20 mouse cellular contexts compared by ENCODE assay signal in the genomic region with DNA sequence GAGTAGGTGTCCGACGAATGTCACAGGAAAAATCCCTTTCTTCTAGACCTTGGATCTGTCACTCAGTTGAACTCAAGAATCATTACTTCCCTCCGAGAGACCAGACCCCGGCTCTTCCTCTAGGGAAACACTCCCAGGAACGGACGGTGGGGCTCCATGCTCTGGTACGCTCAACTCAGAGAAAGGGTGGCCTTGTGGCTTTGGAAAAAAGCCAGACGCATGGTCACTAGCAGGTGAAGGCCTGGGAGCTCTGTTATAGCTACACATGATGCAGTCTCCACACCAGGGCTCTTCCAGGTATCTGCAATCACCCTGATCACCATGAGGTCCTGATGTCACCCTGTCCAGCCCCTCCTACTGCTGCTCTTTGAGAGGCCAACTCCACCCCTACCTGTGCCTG. TPM values are rescaled to one million over a fixed set of nuclear protein-coding genes. Genes with fewer than 3 reads are reported as not detected.
DNase-seq lines count a peak whose midpoint lies in the region; ATAC-seq lines count a peak whose summit lies in the region.
"Had no signal": no experiment of that assay in that cellular context is flagged by ENCODE, and none has a peak within 500 bp of the region (broad histone marks: within the 10 kb centered on the region; RNA-seq: fewer than 3 reads in every experiment).

No protein-coding gene starts in this region.

- no peaks in the 10 kb centered on the region for H3K9me3 ChIP-seq in hindbrain, embryonic 10.5 days
- H3K9me3 ChIP-seq in hindbrain, embryonic 11.5 days (ENCODE audit: control insufficient read depth, low read length), result no peaks in the 10 kb centered on the region
- H3K9me3 ChIP-seq in limb, embryonic 10.5 days (replicated peaks), result no peaks in the 10 kb centered on the region
- H3K9me3 ChIP-seq in heart, embryonic 10.5 days, result no peaks in the 10 kb centered on the region
- H3K9me3 ChIP-seq: forebrain, embryonic 13.5 days; hindbrain, embryonic 15.5 days had no signal

- no peak for DNase-seq in hindbrain, embryonic 10.5 days (ENCODE audit: low spot score)
- DNase-seq in hindbrain, embryonic 11.5 days (ENCODE audit: low spot score), result no peak
- peak; percentile 58 for DNase-seq in adrenal gland, adult 8-10 months
- DNase-seq in adrenal gland, postnatal 14 days, result peak; percentile 72
- DNase-seq in limb, embryonic 10.5 days (ENCODE audit: low spot score), result no peak
- no peak for DNase-seq in heart, embryonic 10.5 days (ENCODE audit: low spot score)
- DNase-seq: cerebellum, adult 18-20 months; cerebellum, adult 9-11 months; cerebellum, postnatal 36 days; forebrain, postnatal 0 days; gastrocnemius, adult 2 months; gastrocnemius, postnatal 25 days; heart, postnatal 10 days; heart, postnatal 4 days had no signal

- no peak overlapping the region for H3K4me2 ChIP-seq in hindbrain, embryonic 11.5 days (replicated peaks; ENCODE audit: low read depth, low read length)
- H3K4me2 ChIP-seq: forebrain, embryonic 13.5 days; hindbrain, embryonic 15.5 days had no signal

- WGBS in hindbrain, embryonic 10.5 days, result 90% methylated on average over 8 of the region's 8 CpGs
- WGBS in hindbrain, embryonic 11.5 days, result 87% methylated on average over 8 of the region's 8 CpGs
- WGBS in limb, embryonic 10.5 days, result 87% methylated on average over 8 of the region's 8 CpGs
- 82% methylated on average over 8 of the region's 8 CpGs for WGBS in heart, embryonic 10.5 days

- H3K9ac ChIP-seq in hindbrain, embryonic 11.5 days (ENCODE audit: low read depth, low read length), result no peak overlapping the region
- H3K9ac ChIP-seq: forebrain, embryonic 13.5 days; forebrain, postnatal 0 days; hindbrain, embryonic 15.5 days had no signal

- no peaks in the 10 kb centered on the region for H3K27me3 ChIP-seq in hindbrain, embryonic 10.5 days (ENCODE audit: insufficient read depth, poor library complexity, severe bottlenecking)
- no peaks in the 10 kb centered on the region for H3K27me3 ChIP-seq in hindbrain, embryonic 11.5 days (ENCODE audit: control insufficient read depth, insufficient read depth, low read length)
- H3K27me3 ChIP-seq in limb, embryonic 10.5 days (ENCODE audit: low read depth, poor library complexity, severe bottlenecking), result no peaks in the 10 kb centered on the region
- H3K27me3 ChIP-seq in heart, embryonic 10.5 days (ENCODE audit: insufficient read depth, poor library complexity, severe bottlenecking), result peaks cover 6% of the 10 kb centered on the region; the same call in 1 of the 2 replicates
- H3K27me3 ChIP-seq: forebrain, embryonic 13.5 days; hindbrain, embryonic 15.5 days; Patski had no signal

- H3K4me1 ChIP-seq in hindbrain, embryonic 10.5 days (replicated peaks), result peaks cover 72% of the 10 kb centered on the region
- H3K4me1 ChIP-seq in hindbrain, embryonic 11.5 days (replicated peaks; ENCODE audit: control insufficient read depth, insufficient read depth, low read length), result 0 out of 2 replicates have a peak, but pooled peaks cover 5% of the 10 kb centered on the region
- peaks cover 54% of the 10 kb centered on the region for H3K4me1 ChIP-seq in limb, embryonic 10.5 days
- peaks cover 37% of the 10 kb centered on the region for H3K4me1 ChIP-seq in heart, embryonic 10.5 days

- H3K27ac ChIP-seq in hindbrain, embryonic 10.5 days, result peak overlapping the region; percentile 50; the same call in 1 of the 2 replicates
- H3K27ac ChIP-seq in hindbrain, embryonic 11.5 days (ENCODE audit: low read depth, low read length), result no peak overlapping the region
- H3K27ac ChIP-seq in limb, embryonic 10.5 days, result 0 out of 2 replicates have a peak overlapping the region, but pooled peaks have one; percentile 26
- H3K27ac ChIP-seq in heart, embryonic 10.5 days, result no peak overlapping the region; the same call in 1 of the 2 replicates
- H3K27ac ChIP-seq: forebrain, embryonic 13.5 days; gastrocnemius, adult 2 months; hindbrain, embryonic 15.5 days had no signal

- no peak overlapping the region for H3K4me3 ChIP-seq in hindbrain, embryonic 10.5 days
- no peak overlapping the region for H3K4me3 ChIP-seq in hindbrain, embryonic 11.5 days (ENCODE audit: low read depth, low read length)
- H3K4me3 ChIP-seq in limb, embryonic 10.5 days, result no peak overlapping the region
- no peak overlapping the region for H3K4me3 ChIP-seq in heart, embryonic 10.5 days
- H3K4me3 ChIP-seq: forebrain, embryonic 13.5 days; gastrocnemius, adult 2 months; hindbrain, embryonic 15.5 days had no signal

- no peaks in the 10 kb centered on the region for H3K36me3 ChIP-seq in hindbrain, embryonic 10.5 days
- no peaks in the 10 kb centered on the region for H3K36me3 ChIP-seq in hindbrain, embryonic 11.5 days (ENCODE audit: control insufficient read depth, insufficient read depth, low read length)
- no peaks in the 10 kb centered on the region for H3K36me3 ChIP-seq in limb, embryonic 10.5 days
- no peaks in the 10 kb centered on the region for H3K36me3 ChIP-seq in heart, embryonic 10.5 days
- H3K36me3 ChIP-seq: hindbrain, embryonic 15.5 days had no signal

- ATAC-seq in hindbrain, embryonic 11.5 days (ENCODE audit: low FRiP score), result no peak
- ATAC-seq: activated CD4-positive, CD25-positive, alpha-beta regulatory T cell, adult 4 months; forebrain, embryonic 13.5 days; forebrain, postnatal 0 days; inflammation-experienced regulatory T-cells, adult 6 months; intestine, postnatal 0 days; Patski had no signal

RNA-seq across cellular contexts. Expression of gene Cux2, which starts 35.2 kb away (rescaled TPM):
- polyA plus RNA-seq in hindbrain, embryonic 10.5 days (2016; fragmentation: Nextera tagmentation; extraction: Ambion mirVana), result 4.5 and 12.0 TPM in 2 replicates
- 13.7 and 17.4 TPM in 2 replicates for polyA plus RNA-seq in hindbrain, embryonic 11.5 days (2014; fragmentation: Nextera tagmentation; extraction: Ambion mirVana)
- total RNA-seq in adrenal gland, adult 8-10 months (2022), result 10 to 100 TPM; 25.7 to 41.7 (median 33.2) TPM
- total RNA-seq in adrenal gland, postnatal 14 days (2021), result 16.6 and 17.7 TPM in 2 replicates
- 2.9 and 4.4 TPM in 2 replicates for polyA plus RNA-seq in limb, embryonic 10.5 days (2016; fragmentation: Nextera tagmentation; extraction: Ambion mirVana)
- polyA plus RNA-seq in heart, embryonic 10.5 days (2016; fragmentation: Nextera tagmentation; extraction: Ambion mirVana), result 6.6 and 8.0 TPM in 2 replicates

Comparison
In these comparisons a context has a peak if more than half of its experiments do, and no peak if none do; other contexts are left out.
1. H3K27ac ChIP-seq: peak in hindbrain, embryonic 10.5 days (single experiment) and limb, embryonic 10.5 days (single experiment); none in hindbrain, embryonic 11.5 days (single experiment) and heart, embryonic 10.5 days (single experiment).
2. DNase-seq: peak in adrenal gland, adult 8-10 months (single experiment) and adrenal gland, postnatal 14 days (single experiment); none in hindbrain, embryonic 10.5 days (single experiment), hindbrain, embryonic 11.5 days (single experiment), limb, embryonic 10.5 days (single experiment) and heart, embryonic 10.5 days (single experiment).